Mouse (Mus musculus) spleen, postnatal 10 days (tissue): ENCODE data around the gene Wscd1.
"Not testable (repeated sequence)": the region's sequence is repeated elsewhere in the genome, so short reads cannot be mapped to it uniquely, and the experiment has no call there.

Experiments used
- DNase-seq, 2 experiments: peaks; one replicate each; pipeline ENCODE4 v3.0.0; 2021 to 2022; ENCODE audit warnings: low spot score in 2 of 2

Wscd1 gene

GRCm38 (mm10) chr11:71770479-71770878, 20.8 kb downstream of the Wscd1 start:
- no peak for DNase-seq

- no peak for DNase-seq
Measured at GRCm38 (mm10) chr11:71771074-71771473, 21.4 kb downstream of the Wscd1 start.

- DNase-seq, result no peak
Measured at GRCm38 (mm10) chr11:71772056-71772455, 22.3 kb downstream of the Wscd1 start.

- DNase-seq, result no peak
Measured at GRCm38 (mm10) chr11:71772802-71773201, 23.1 kb downstream of the Wscd1 start.

- no peak for DNase-seq
Measured at GRCm38 (mm10) chr11:71773986-71774767, 24.5 kb downstream of the Wscd1 start.

GRCm38 (mm10) chr11:71775056-71775455, 25.3 kb downstream of the Wscd1 start:
- no peak for DNase-seq

GRCm38 (mm10) chr11:71779642-71780041, 29.9 kb downstream of the Wscd1 start:
- no peak for DNase-seq

- no peak for DNase-seq
Measured at GRCm38 (mm10) chr11:71781737-71782354, 32.1 kb downstream of the Wscd1 start.

GRCm38 (mm10) chr11:71785499-71785898, 35.8 kb downstream of the Wscd1 start:
- no peak for DNase-seq

- DNase-seq, result no peak
Measured at GRCm38 (mm10) chr11:71788209-71788608, 38.5 kb downstream of the Wscd1 start.

GRCm38 (mm10) chr11:71790227-71790626, 40.5 kb downstream of the Wscd1 start:
- no peak for DNase-seq

- DNase-seq, result no peak
Measured at GRCm38 (mm10) chr11:71799206-71799605, 49.5 kb downstream of the Wscd1 start.

GRCm38 (mm10) chr11:71808521-71808920, 58.8 kb downstream of the Wscd1 start:
- no peak for DNase-seq

- no peak for DNase-seq
Measured at GRCm38 (mm10) chr11:71811828-71812227, 62.1 kb downstream of the Wscd1 start.

GRCm38 (mm10) chr11:71812921-71813320, 63.2 kb downstream of the Wscd1 start:
- no peak for DNase-seq

GRCm38 (mm10) chr11:71814511-71814910, 64.8 kb downstream of the Wscd1 start:
- no peak for DNase-seq

- DNase-seq, result no peak
Measured at GRCm38 (mm10) chr11:71815326-71815725, 65.6 kb downstream of the Wscd1 start.

GRCm38 (mm10) chr11:71816918-71817317, 67.2 kb downstream of the Wscd1 start:
- DNase-seq, result no peak

- DNase-seq, result no peak
Measured at GRCm38 (mm10) chr11:71817341-71817740, 67.6 kb downstream of the Wscd1 start.

- no peak for DNase-seq
Measured at GRCm38 (mm10) chr11:71818111-71818510, 68.4 kb downstream of the Wscd1 start.

- DNase-seq, result no peak
Measured at GRCm38 (mm10) chr11:71819901-71820300, 70.2 kb downstream of the Wscd1 start.

GRCm38 (mm10) chr11:71820847-71821246, 71.1 kb downstream of the Wscd1 start:
- no peak for DNase-seq

- not testable (repeated sequence) for DNase-seq
Measured at GRCm38 (mm10) chr11:71821526-71821925, 71.8 kb downstream of the Wscd1 start.
